Mouse (Mus musculus) forebrain, embryonic 10.5 days (tissue): ENCODE measurements around the gene Boc. TPM values are rescaled to one million over a fixed set of nuclear protein-coding genes. Genes with fewer than 3 reads are reported as not detected.

Experiments used
- DNase-seq: peaks from one replicate; pipeline ENCODE4 v3.0.0-alpha.2; 2017; ENCODE audit warnings: low spot score; ENCODE audit errors: extremely low spot score
- H3K27ac ChIP-seq: fragments of 300-500 bp; sonication (generic); 2 replicates; pipeline ENCODE4 v1.5.1; 2016; ENCODE audit warnings: mild to moderate bottlenecking
- H3K27me3 ChIP-seq: fragments of 300-500 bp; sonication (generic); 2 replicates; pipeline ENCODE4 v1.6.1; 2016; ENCODE audit warnings: mild to moderate bottlenecking; ENCODE audit not compliant: poor library complexity, severe bottlenecking
- H3K36me3 ChIP-seq: fragments of 300-500 bp; sonication (generic); replicated peaks from 2 replicates; pipeline ENCODE4 v1.6.1; 2016; ENCODE audit warnings: mild to moderate bottlenecking, moderate library complexity
- H3K4me1 ChIP-seq: fragments of 300-500 bp; sonication (generic); 2 replicates; pipeline ENCODE4 v1.6.1; 2016
- H3K4me3 ChIP-seq: fragments of 300-500 bp; sonication (generic); 2 replicates; pipeline ENCODE4 v1.5.1; 2016; ENCODE audit warnings: mild to moderate bottlenecking, moderate library complexity
- H3K9me3 ChIP-seq: fragments of 300-500 bp; sonication (generic); 2 replicates; pipeline ENCODE4 v1.6.1; 2016; ENCODE audit warnings: mild to moderate bottlenecking, moderate library complexity
- WGBS: fragments of 180-500 bp; shearing (Covaris S2); methylation state at CpG from one replicate; pipeline ENCODE4 v1.1.7; 2016; 5-methylcytosine and 5-hydroxymethylcytosine counted together
- polyA plus RNA-seq: library from polyadenylated mRNA; unstranded; fragments of >200 nt; fragmentation: Nextera tagmentation; extraction: Ambion mirVana; gene quantifications from 2 replicates; pipeline ENCODE4 v1.2.1, GENCODE M21; 2016

Boc gene
- polyA plus RNA-seq, 1 experiment from 2014 or later = 25.9 TPM

DNA sequence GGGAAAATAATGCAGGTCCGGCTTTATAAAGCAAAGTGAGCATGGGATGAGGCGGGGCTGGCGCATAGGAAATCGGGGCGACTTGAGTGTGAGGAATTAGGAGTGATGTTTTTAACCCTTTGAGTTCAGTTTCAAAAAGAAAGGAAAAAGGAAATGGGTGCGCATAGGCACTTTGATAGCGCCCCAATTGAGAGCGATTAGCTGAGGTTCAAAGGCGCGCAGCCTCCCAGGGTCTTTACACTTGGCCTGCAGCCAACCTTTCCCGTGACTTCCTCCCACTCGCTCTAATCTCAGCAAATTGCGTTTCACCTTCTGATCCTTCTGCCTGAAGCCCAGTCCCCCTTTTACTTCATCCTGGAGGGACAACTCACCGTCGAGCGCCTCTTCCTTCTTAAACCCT is 25.8 kb downstream of the Boc start:
- H3K27me3 ChIP-seq = peaks cover 15% of the 10 kb centered on the region
- H3K9me3 ChIP-seq = peaks cover 17% of the 10 kb centered on the region
- 82% methylated on average over 16 of the region's 16 CpGs for WGBS
- peak overlapping the region; percentile 90 for H3K27ac ChIP-seq
- no peak for DNase-seq
- peaks cover 50% of the 10 kb centered on the region for H3K36me3 ChIP-seq
- peaks cover 98% of the 10 kb centered on the region for H3K4me1 ChIP-seq
- no peak overlapping the region for H3K4me3 ChIP-seq

DNA sequence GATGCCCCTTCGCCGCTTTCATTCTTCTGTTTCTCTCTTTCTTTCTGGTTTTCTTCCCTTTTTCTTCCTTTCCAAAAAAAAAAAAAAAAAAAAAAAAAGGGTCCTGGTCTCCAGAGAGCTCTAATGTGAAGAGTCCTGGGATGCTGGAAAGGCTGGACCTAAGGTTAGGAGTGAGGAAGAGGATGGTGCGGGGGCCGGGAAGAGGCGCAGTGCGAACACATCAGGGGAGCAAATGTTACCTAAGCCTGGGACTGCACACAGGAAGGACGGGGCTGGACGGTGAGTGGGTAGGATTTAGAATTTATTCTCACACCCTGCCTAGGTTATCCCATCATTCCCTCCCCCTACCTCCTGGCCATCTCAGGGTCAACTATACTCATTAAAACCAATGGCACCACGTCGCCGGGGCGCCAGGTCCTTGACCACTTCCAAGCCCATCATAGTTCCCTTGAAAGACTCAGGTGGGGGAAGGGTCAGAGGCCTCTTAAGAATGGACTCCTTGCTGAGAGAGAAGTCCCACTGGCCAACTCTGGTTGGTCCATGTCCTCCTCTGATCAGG is 27.4 kb downstream of the Boc start:
- 9% methylated on average over 12 of the region's 12 CpGs for WGBS
- H3K27ac ChIP-seq = peak overlapping the region; percentile 90
- peaks cover 100% of the 10 kb centered on the region for H3K4me1 ChIP-seq
- peaks cover 17% of the 10 kb centered on the region for H3K9me3 ChIP-seq
- peak overlapping the region; percentile 46 for H3K4me3 ChIP-seq
- peaks cover 46% of the 10 kb centered on the region for H3K36me3 ChIP-seq
- peaks cover 18% of the 10 kb centered on the region for H3K27me3 ChIP-seq
- peak; percentile 59 for DNase-seq

DNA sequence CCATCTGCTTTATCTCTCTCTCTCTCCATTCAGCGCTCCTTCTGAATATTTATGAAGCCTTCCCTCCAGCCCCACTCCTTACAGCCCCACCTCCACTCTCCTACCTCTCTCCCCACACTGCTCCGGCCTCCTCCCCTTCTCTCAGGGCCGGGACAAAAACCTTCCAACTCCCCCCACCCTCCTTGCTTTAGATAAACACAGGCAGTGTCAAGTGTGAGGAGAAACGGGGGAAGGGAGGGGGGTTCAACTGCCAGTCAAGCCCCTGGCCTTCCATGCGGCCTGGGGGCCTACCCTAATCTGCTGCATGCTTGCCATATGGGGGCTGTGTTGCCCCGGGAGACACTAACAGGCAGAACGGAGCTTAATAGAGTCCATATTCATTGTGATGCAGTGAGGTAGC is 27.9 kb downstream of the Boc start:
- H3K4me3 ChIP-seq = peak overlapping the region; percentile 46
- WGBS = 0% methylated on average over 7 of the region's 7 CpGs
- peaks cover 100% of the 10 kb centered on the region for H3K4me1 ChIP-seq
- peaks cover 18% of the 10 kb centered on the region for H3K27me3 ChIP-seq
- peaks cover 41% of the 10 kb centered on the region for H3K36me3 ChIP-seq
- peaks cover 17% of the 10 kb centered on the region for H3K9me3 ChIP-seq
- DNase-seq = peak; percentile 95
- peak overlapping the region; percentile 90 for H3K27ac ChIP-seq

DNA sequence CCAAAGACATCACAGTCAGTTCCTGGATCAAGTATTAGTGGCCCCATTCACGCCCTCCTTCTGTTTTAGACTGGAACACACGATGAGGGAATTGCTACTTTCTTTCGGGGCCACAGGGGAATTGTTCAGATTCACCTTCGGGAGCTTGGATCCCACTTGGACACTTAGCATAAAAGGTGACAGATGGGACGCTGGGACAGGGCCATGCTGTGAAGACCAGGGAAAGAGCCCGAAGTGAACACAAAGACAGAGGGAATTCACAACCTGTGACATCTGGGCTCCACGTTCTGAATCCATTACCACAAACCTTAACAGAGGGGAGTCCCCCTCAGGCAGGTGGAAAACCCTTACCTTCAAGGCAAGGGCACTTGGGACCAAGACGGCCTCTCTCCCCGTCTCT is 28.5 kb downstream of the Boc start:
- Histone ChIP-seq H3K4me3 (peak overlapping the region; percentile 46), H3K27me3 (peaks cover 18% of the 10 kb centered on the region), H3K27ac (peak overlapping the region; percentile 90), H3K36me3 (peaks cover 35% of the 10 kb centered on the region), H3K4me1 (peaks cover 96% of the 10 kb centered on the region), H3K9me3 (peaks cover 17% of the 10 kb centered on the region)
- DNase-seq = peak; percentile 59
- WGBS = 5% methylated on average over 9 of the region's 9 CpGs

DNA sequence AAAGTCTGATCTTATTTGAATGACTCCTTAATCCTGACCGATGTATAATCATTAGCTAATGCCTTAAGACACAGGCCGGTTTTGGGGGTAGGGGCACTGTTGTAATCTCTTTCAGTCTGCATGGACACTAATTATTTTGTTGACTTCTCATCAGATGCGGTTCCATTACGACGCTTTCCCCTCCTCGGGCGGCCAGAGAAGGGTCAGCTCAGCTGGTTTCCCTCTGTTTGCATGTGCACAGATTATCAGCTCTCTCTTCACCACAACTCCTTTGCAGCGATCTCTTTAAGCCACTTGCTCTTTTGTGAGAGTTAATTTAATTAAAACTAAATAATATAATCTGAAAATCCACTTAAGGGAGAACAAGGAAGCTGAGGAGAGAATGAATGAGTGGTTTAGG is 29.0 kb downstream of the Boc start:
- Histone ChIP-seq H3K27ac (peak overlapping the region; percentile 90), H3K4me3 (peak overlapping the region; percentile 46), H3K9me3 (peaks cover 17% of the 10 kb centered on the region), H3K27me3 (peaks cover 18% of the 10 kb centered on the region), H3K36me3 (peaks cover 32% of the 10 kb centered on the region), H3K4me1 (peaks cover 96% of the 10 kb centered on the region)
- WGBS = 11% methylated on average over 8 of the region's 8 CpGs
- DNase-seq = no peak

DNA sequence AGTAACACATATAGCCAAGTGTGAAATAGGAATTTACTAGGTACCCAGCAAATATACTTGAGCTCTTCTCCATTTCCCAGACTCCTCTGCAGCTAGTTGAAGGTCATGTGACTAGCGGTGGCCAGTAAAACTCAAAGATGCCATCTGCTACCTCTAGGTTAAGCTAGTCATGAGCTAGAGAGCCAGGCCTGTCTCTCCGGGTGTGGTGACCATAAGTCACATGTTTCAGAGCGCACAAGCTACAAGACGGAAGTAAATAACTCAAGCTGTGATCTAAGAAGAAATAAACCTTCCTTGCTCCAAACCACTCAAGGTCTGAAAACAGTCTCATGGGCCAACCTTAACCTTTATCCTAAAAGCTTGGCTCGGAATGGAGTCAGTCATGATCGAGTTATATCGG is 29.7 kb downstream of the Boc start:
- H3K4me3 ChIP-seq = peak overlapping the region; percentile 46; the same call in 1 of the 2 replicates
- peaks cover 25% of the 10 kb centered on the region for H3K36me3 ChIP-seq
- peaks cover 17% of the 10 kb centered on the region for H3K9me3 ChIP-seq
- peaks cover 18% of the 10 kb centered on the region for H3K27me3 ChIP-seq
- 90% methylated on average over 7 of the region's 7 CpGs for WGBS
- peaks cover 91% of the 10 kb centered on the region for H3K4me1 ChIP-seq
- no peak for DNase-seq
- peak overlapping the region; percentile 90 for H3K27ac ChIP-seq

DNA sequence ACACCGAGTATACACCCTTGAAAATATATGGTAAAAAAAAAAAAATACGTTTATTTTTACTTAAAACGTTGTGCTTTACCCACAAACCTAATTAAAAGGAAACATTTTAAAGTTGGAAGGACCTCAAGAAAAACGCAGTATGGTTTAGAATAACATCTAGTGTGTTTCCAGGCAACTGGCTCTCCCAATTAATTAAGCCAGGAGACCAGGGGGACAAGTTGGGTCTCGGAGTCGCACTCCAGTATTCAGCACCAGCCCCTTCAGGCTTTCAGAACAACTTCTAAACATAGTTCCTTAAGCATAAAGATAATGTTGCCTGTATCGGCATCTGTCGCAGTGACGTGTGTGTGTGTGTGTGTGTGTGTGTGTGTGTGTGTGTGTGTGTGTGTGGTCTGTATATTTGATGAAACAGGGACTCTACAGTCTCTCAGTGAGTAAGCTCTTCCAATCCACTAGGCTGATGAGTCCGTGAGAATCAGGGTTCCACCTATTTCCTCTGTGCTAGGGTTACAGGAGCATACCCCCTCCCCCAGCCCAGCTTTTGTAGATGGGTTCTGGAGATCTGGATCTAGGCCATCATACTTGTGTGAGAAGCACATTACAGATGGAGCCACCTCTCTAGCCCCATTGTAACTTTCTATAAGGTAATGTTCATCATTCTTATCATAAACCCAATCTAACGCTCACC is 31.3 kb downstream of the Boc start:
- Histone ChIP-seq H3K27me3 (peaks cover 18% of the 10 kb centered on the region), H3K4me1 (peaks cover 78% of the 10 kb centered on the region), H3K4me3 (no peak overlapping the region), H3K27ac (peak overlapping the region; percentile 78), H3K36me3 (peaks cover 9% of the 10 kb centered on the region), H3K9me3 (peaks cover 4% of the 10 kb centered on the region)
- WGBS = 55% methylated on average over 11 of the region's 11 CpGs
- no peak for DNase-seq

DNA sequence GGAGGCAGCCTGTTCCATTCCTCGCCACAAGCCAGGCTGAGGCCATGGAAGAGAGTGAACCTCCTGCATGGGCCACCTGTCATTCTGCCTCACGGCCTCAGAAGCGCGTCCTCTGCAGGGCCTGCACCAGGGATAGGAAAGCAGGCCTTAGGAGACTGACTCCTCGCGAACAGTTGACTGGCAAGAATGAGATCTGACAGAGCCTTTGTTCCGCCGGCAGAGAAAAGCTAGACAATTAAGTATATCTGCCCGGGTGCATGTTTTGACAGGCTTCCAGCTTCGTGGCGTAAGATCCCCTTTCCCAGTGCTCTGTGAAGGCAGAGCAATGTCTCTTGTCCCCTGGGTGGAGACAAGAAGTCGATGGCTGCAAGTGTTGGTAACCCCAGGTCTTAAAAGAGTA is 32.0 kb downstream of the Boc start:
- Histone ChIP-seq H3K36me3 (peaks cover 8% of the 10 kb centered on the region), H3K4me1 (peaks cover 72% of the 10 kb centered on the region), H3K27me3 (peaks cover 18% of the 10 kb centered on the region), H3K4me3 (peak overlapping the region; percentile 22; the same call in 1 of the 2 replicates), H3K27ac (peak overlapping the region; percentile 78), H3K9me3 (no peaks in the 10 kb centered on the region)
- 12% methylated on average over 12 of the region's 12 CpGs for WGBS
- peak; percentile 55 for DNase-seq

DNA sequence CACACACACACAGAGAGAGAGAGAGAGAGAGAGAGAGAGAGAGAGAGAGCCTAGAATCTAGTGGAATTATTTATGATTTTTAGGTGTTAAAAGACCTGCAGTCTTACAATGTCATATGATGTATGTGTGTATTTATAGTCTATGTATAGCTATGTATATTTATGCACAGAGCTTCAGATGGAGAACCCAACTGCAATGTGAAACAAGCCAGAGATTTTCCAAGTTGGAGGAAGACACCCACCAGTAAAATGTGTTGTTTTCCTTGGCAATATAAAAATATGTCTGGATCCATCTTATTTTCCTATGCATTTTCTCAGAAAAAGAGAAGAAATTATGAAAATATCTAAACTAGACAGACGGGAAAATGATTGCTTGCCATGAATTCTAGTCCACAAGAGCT is 32.7 kb downstream of the Boc start:
- no peak overlapping the region for H3K4me3 ChIP-seq
- 96% methylated on average over 1 of the region's 1 CpGs for WGBS
- H3K27me3 ChIP-seq = peaks cover 18% of the 10 kb centered on the region
- H3K27ac ChIP-seq = no peak overlapping the region
- no peaks in the 10 kb centered on the region for H3K9me3 ChIP-seq
- DNase-seq = no peak
- peaks cover 14% of the 10 kb centered on the region for H3K36me3 ChIP-seq
- peaks cover 65% of the 10 kb centered on the region for H3K4me1 ChIP-seq

DNA sequence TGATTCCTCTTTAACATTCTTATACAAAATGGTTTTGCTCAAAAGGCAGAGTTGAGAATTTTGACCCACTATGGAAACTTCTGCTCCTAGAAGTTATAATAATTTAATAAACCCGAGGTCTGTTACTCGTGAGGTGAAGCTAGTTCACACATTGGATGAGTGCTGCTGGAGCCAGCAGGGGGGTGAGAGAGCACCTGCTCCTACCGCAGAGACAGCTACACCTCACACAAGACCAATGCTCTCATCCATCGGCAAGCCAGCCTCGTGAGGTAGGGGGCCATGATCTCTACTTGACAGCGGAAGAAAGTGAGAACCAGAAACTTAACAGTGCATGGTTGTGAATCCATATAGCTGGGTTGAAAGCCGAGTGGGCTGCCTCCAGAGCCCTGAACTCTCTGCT is 35.1 kb downstream of the Boc start:
- Histone ChIP-seq H3K27ac (no peak overlapping the region), H3K4me1 (peaks cover 41% of the 10 kb centered on the region), H3K36me3 (peaks cover 39% of the 10 kb centered on the region), H3K9me3 (no peaks in the 10 kb centered on the region), H3K4me3 (no peak overlapping the region), H3K27me3 (peaks cover 11% of the 10 kb centered on the region)
- DNase-seq = no peak
- WGBS = 84% methylated on average over 7 of the region's 7 CpGs

DNA sequence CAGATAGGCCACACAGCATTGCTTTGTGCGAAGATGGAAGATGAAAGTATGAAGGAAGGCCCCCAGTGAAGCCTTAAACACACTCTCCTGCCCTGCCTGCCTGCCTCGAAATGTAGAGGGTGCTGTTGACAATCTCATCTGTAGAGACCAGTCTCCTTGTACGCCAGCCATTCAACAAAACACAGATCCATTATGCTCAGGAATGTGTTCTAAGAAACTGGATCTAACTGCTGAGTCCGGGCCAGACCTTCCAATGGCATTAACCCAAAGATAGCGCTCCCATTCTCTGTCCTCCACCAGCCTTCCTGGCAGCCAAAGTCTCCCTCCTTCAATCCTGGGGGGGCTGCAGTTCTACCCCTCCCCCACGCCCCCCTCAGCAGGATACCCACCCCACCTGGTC is 42.2 kb downstream of the Boc start:
- H3K4me3 ChIP-seq = no peak overlapping the region
- 79% methylated on average over 6 of the region's 6 CpGs for WGBS
- H3K4me1 ChIP-seq = 0 out of 2 replicates have a peak, but pooled peaks cover 3% of the 10 kb centered on the region
- no peaks in the 10 kb centered on the region for H3K9me3 ChIP-seq
- H3K27ac ChIP-seq = 0 out of 2 replicates have a peak overlapping the region, but pooled peaks have one; percentile 16
- no peaks in the 10 kb centered on the region for H3K27me3 ChIP-seq
- DNase-seq = no peak
- peaks cover 99% of the 10 kb centered on the region for H3K36me3 ChIP-seq

DNA sequence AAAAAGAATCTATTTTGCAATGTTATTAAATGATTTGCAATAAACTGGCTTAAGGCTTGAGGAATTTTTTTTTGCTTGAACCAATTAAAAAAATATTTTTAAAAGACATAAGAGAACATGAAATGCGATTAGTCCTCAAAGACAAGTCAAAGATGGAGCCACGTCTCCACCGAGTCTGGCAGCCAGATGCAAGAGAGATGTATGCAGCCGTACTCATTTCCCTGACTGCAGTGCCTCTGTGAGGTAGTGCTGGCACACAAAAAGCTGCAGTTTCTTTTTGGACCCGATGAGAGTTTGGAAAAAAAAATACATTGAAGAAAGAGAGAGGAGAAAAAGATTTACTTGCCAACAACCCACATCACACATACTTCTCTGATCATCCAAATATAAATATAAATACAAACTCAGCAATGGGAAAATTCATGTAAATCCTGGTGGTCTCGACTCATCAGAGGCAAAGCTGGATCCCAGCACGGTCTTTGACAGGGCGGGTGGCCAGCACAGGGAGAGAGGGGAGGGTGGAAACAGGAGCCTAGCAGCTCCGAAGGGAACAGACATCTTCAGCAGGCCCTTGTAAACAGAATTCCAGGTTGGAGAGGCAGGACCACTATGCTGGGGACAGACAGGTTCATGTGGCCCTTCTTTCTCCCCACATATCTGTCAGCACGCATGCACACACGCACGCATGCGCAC is 48.0 kb downstream of the Boc start:
- 90% methylated on average over 13 of the region's 13 CpGs for WGBS
- H3K4me1 ChIP-seq = peaks cover 18% of the 10 kb centered on the region
- no peak for DNase-seq
- no peaks in the 10 kb centered on the region for H3K27me3 ChIP-seq
- H3K36me3 ChIP-seq = peaks cover 100% of the 10 kb centered on the region
- no peak overlapping the region for H3K4me3 ChIP-seq
- H3K9me3 ChIP-seq = no peaks in the 10 kb centered on the region
- H3K27ac ChIP-seq = no peak overlapping the region
